Mouse (Mus musculus) right cerebral cortex, postnatal 36 days (tissue): ENCODE data around the gene B3gntl1.
A peak's percentile ranks its signal among the peaks of the same experiment; 100 is the strongest.

Experiments used
- DNase-seq, 2 experiments: peaks; one replicate each; pipeline ENCODE4 v3.0.0; 2022; ENCODE audit warnings: low spot score in 2 of 2, mixed read lengths in 1 of 2

B3gntl1 gene

DNA sequence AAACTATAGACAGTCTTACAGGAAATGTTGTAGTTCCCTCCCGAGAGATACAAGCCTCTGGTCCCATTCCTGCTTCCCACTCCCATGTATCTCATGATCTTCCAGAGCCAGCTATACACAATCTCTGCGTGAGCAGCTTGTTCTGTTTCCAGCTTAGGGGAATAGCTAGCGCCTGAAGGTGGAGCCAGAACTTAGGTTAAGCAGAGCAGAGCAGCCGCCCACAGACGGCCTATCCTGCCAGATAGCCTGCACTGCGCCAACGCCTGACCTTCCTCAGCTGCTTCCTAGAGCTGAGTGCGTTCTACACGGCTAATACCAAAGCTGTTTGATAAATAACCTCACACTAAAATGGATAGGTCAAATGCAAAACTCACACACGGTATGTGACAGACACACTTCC, 23.1 kb downstream of the B3gntl1 start:
- no peak for DNase-seq

DNA sequence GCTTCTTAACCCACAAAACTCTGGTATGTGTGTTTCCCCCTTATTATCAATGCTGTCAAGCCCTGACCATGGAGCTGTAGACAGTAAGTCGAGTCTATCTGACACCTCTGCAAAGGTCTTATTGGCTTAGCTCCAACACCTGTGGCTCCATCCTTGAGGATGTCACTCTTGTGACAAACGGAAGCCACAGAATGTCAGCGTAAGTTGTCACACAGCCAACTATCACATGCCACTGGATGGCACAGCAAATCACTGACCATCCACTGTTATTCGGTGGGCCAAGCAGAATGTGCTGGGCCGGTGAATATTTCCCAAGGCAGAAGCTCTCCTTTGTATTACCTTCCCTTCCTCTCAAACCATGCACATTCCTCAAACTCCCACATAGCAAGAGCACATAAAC, 24.8 kb downstream of the B3gntl1 start:
- no peak for DNase-seq

DNA sequence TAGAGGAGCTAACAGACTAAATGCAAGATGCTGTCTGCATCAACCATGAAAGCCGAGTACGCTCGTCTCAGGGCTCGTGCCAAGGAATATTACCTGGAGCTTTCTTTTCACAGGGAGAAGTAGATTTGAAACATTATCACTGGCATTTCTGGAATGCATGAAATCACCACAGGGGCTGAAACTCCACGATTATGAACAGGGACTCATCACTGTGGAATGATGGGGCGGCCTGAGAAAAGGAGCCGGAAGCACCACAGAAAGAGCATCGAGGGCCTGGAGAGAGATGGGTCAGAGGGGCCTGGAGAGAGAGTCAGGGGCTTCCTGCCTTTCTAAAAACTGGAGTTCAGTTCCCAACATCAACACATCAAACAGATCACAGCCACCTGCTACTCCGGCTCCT, 25.6 kb downstream of the B3gntl1 start:
- no peak for DNase-seq

DNA sequence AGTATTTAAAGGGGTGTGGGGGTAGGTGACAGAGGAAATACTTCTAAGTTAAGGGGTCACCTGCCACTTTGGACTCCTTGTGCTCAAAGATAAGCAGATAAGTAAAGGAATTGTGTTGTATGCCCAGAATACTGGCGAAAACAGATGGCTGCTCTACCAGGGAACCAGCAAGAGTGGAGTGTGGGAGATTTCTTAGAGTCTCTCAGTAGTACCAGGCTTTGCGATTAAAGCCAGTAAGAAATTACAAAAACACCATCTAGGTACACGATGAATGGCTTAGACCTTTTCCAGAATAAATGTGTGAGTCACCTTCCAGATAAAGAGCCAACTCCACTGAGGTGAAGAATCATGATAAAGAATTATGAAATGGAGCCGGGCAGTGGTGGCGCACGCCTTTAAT, 27.6 kb downstream of the B3gntl1 start:
- DNase-seq: no peak

DNA sequence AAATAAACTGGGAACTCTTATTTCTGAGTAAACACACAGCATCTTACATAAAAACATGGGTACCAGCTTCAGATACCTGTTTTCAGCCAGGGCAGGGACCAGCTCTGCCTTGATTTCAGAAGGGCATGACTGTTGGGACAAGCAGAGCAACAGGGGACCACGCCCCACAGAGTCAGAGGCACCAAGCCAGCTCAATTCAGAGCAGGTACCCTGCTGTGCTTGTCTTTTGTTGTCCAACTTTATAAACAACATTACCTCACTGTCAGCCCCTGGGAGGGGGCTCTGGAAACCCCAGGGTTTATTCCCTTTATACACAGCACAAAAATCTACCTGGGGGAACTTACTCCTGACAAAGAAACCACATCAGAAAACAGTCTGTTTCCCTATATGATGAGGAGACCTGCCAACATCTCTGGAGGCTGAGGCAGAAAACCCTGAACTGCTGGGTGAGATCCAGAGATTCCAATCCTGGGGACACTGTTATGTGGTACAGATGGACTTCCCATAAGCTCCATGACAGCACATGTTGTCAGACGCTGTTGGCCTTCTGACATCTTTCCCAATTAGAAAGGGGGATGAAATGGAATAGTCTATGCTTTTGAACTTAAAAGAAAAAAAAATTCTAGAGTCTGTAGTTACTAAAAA, 31.3 kb downstream of the B3gntl1 start:
- no peak for DNase-seq

DNA sequence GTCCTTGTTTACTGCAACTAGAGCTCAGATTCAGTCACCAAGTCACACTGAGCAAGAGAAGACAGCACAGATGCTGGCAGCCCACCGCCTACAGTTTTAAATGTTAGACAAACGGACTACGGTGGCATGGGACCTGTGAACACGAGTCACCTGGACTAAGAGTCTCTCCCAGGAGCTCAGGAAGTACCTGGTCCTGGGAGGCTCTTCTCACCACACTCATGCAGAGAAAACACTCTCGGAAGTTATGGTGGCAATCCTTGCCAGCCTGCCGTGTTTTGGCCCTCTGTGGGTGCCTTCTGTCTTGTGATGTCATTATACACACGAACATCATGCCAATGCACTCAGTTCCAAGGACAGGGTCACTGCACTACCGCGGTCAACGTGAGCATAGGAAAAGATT, 36.3 kb downstream of the B3gntl1 start:
- no peak for DNase-seq

DNA sequence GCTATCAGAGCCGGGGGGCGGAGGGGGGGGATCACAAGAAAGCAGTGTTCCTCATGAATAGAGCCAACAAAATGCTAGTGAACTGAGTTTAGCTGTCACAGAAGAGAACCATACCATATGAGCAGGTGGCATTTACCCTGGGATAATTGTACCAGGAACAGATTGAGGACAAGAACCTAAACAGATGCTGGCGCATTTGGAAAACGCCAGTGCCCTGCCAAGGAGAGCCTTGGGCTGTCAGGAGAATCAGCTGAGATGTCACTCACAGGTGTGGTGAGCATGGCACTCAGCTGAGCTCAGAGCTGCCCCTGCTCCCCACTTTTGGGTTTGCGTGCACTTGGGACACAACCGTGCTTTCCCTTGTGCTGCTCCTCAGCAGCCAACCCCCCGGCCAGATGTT, 41.5 kb downstream of the B3gntl1 start:
- DNase-seq: no peak

DNA sequence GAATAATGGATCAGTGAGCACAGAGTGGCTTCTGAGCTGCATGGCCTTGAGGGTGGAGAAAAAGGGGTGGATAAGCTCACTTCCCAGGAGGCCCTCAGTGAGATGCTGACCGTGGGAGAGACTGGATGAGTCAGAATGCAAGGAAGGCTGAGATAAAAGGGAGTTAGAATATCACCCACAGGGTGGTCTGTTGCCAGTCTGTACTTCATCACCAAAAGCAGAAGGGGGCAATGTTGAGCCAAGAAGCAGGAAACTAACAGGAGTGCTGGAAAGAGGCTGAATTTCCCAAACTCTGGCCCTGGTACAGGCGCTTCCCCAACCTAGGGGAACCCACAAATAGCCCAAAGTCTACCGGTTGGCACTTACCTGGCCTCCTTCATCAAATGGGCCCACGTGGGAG, 42.5 kb downstream of the B3gntl1 start:
- DNase-seq: no peak

DNA sequence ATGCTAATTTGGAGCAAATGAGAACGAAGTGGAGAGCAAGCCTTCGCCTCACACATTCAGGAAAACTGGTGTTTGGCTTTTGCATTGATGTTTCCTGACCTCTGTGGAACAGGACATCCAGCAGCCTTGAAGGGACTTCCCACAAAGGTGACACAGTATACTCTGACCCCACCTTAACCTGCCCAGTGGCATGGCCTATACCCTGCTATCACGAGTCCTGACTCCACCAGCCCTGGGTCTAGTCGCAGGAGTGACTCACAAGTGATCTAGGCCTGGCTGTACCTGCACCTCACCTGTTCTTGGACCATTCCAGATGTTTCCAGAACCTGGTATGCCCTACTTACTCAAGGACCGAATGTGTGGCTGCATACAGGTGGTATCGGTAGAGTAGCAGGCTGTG, 43.4 kb downstream of the B3gntl1 start:
- no peak for DNase-seq

DNA sequence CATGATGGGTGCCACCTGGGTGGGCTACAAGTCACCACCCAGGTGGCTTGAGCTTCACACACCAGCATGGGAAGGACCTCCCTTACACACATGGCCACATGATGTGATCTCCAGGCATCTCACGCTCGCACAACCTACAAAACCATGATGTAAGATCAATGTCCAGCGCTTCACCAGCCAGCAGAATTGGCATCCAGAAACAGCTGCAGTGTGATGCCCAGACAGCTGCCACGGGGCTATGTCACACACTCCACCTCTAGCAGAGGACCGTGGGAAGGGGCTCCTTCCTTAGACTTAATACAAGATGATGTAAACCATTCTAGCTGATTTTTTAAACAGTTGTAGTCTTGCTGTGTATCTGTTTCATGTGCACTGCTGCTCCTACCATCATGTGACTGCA, 45.4 kb downstream of the B3gntl1 start:
- no peak for DNase-seq

DNA sequence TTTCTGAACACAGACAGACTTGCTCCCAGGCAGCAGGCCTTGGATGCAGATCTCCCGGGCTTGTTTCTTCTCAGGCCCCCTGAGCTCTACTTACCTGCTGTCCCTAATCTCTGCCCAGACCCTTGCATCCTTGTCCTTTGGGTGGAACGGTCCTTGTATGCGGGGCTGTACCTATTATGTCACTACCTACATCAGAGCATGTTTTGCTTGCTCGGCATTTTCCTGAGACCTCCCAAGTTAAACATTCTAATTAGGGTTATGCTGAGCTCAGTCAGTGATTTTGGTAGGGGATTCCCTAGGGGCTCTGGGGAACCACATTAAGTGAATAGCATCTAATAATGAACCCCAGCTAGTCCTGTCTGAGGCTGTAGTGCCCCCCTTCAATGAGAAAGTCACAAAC, 47.9 kb downstream of the B3gntl1 start:
- DNase-seq: no peak

DNA sequence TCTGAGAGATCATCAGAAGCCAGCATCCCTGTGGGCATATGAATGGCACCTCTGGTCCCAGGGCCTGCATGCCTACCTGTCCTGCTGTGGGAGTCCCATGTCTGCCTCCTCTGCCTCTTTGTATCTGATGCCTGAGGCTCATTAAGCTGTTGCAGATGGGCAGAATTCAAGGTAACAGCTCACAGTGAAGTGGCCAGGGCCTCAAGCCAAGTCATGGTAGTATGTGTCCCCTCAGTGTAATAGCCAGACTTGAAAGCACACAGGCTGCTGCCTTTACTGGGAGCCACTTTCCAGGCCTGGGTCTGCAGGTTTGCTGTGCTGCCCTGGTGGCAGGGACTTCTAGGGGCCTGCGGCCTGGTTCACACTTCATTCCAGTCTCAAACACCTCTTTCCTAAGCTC, 55.6 kb downstream of the B3gntl1 start:
- no peak for DNase-seq

DNA sequence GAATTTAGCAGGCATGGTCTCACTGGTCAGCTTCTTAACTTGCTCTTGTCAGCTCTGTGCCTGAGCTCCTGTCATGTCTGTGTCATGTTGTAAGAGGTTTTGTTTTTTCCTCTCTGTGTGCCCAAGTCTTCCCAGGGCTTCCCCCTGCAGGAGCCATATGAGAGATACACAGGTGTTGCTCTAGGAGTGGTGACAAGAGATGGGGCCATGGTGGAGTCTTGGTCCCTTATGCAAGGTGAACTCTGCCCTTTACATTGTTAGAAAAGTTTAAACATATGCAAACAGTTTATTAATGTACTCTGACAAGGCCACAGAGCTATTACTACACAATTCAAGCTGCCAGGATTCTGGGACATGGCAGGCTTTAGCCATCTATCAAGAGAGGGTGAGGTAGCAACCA, 56.5 kb downstream of the B3gntl1 start:
- no peak for DNase-seq

DNA sequence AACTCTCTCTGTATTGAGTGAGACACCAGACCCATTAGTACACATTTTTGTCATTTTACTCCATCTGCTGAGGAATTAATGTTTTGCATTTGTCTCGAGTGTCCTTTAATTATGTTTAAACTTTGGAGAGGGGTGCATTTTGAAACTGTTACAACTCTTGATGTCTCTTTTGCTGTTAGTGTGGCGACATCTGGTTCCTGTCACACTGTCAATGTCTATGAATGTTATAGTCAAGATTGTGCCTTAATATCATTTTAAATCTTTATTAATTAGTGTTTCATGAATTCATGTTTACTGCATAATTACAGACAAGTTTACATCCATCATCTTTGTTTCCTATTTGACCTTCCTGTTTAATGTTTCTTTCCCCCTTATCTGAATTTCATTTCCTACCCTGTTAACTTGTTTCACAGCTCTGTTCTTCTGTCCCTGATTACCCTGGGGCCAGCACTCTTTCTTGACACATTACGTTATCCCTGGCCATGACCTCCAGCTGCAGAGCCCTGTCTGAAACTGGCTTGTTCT, 56.9 kb downstream of the B3gntl1 start:
- DNase-seq: no peak

DNA sequence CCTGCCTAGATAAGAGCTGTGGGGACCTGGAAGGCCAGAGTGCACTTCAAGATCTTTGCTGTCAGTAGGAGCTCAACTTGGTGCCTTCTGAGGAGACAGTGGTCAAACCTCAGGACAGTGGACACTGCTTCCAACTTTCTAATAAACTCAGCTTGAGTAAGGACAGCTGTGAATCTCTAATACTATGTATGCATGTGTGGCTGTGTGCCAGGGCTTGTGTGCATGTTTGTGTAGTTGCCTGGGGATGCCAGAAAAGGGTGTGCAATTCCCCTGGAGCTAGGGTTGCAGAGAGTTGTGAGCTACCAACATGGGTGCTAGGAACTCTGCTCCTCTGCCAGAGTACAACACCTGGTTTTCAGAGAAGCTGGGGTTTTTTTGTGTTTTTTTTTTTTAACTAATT, 62.0 kb downstream of the B3gntl1 start:
- DNase-seq: no peak

DNA sequence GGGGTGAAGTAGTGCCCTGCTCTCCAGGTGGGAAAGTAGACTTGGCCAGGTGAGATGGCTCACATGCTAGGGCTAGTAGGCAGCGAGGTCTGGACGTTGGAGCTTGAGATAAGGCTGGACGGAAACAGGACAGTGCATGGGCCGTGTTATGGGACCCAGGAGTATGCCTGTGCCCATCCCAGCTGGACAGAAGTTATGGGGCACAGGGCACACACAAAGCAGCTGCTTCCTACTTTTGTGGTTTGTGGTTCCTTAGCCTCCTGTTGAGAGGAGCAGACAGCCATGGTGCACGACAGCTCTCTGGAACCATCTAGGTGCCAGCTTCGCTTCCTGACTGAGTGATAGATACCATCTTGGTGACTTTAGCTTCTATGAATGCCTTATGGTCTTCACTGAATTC, 67.3 kb downstream of the B3gntl1 start:
- DNase-seq: no peak

DNA sequence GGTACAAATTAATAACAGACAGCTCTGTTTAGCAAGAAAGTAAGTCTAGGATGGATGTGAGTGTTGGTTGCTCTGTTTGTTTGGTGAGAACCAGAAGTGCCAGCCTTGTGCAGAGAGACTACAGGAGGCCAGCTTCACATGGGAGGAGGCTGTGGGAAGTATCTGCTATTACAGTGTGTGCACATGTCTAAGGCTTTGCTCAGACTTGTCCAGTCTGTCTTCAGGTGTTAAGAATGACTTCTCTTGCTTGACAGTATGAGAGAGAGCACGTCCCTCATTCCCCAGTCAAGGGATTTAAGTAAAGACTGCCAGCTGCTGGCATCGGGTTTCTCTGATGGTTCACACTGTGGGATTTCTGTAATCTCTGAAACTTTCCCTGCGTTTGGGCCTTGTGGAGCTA, 71.5 kb downstream of the B3gntl1 start:
- no peak for DNase-seq

DNA sequence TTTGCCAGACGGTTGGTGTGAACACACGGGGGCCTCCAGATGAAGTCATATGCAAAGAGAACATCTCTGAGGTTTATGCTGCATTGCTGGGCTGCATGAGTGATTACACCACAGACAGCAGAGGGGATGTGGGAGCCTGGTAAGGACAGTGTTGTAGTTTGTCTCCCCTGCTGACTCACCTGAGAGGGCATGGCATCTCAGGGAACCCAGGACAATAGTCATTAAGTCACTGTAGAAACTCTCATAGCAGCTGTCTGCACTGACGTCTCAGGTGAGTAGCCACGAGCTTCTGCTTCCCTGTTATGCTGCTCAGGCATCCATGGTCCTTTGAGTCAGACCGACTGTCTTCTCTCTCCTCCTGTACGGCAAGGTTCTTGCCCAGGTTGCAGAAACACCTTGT, 75.7 kb downstream of the B3gntl1 start:
- DNase-seq: no peak

DNA sequence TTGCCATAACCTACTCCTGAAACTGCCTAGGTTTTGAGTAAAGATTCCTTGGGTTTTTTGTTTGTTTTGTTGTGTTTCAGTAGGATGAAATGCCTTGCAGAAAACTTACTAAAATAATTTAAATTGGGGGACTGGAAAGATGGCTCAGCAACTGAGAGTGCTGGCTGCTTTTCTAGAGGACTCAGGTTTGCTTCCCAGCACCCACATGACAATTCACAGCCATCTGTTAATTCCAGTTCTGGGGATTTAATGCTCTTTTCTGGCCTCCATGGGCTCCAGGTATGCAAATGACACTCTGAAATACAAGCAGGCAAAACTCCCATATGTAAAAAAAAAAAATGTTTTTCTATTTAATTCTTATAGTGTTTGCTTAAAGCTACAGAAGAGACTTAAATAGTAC, 91.1 kb downstream of the B3gntl1 start:
- peak in 1 of 2 experiments; percentile 41 for DNase-seq
